Mouse (Mus musculus) C2C12 (cell line): ENCODE measurements at regions not wholly inside any gene's neighbourhood (a gene's known extent, or its start where the extent isn't known, plus 50 kb on each side); places are given as distances from the start of the nearest gene placed in this dataset.

ENCODE experiments used
- H3K27me3 ChIP-seq: one replicate; pipeline ENCODE4 v1.6.1; 2011; ENCODE audit not compliant: control insufficient read depth, insufficient read depth, insufficient read length
- H3K36me3 ChIP-seq: one replicate; pipeline ENCODE4 v1.6.1; 2011; ENCODE audit not compliant: control insufficient read depth, insufficient read depth
- H3K4me3 ChIP-seq: one replicate; pipeline ENCODE4 v1.5.1; 2011; ENCODE audit warnings: mild to moderate bottlenecking, control low read depth; ENCODE audit not compliant: poor library complexity, insufficient read depth, severe bottlenecking
- H3K79me2 ChIP-seq: one replicate; pipeline ENCODE4 v1.6.1; 2011; ENCODE audit not compliant: control insufficient read depth, insufficient read depth
- H3K79me3 ChIP-seq: one replicate; pipeline ENCODE4 v1.6.1; 2011; ENCODE audit warnings: low read depth, control low read depth
- H3ac ChIP-seq: one replicate; pipeline ENCODE3; 2011; ENCODE audit warnings: low read depth; ENCODE audit not compliant: control insufficient read depth, insufficient read length
- CEBPB ChIP-seq: IDR thresholded peaks from one replicate; pipeline ENCODE4 v1.6.1; 2011; ENCODE audit warnings: low read depth, mild to moderate bottlenecking, control low read depth, moderate library complexity
- CTCF ChIP-seq: IDR thresholded peaks from one replicate; pipeline ENCODE4 v1.5.1; 2011; ENCODE audit not compliant: control insufficient read depth, insufficient read depth, insufficient read length
- FOSL1 ChIP-seq: IDR thresholded peaks from one replicate; pipeline ENCODE4 v1.8.0; 2011; ENCODE audit warnings: mild to moderate bottlenecking, low read length; ENCODE audit not compliant: poor library complexity, insufficient read depth, severe bottlenecking
- MAX ChIP-seq: IDR thresholded peaks from one replicate; pipeline ENCODE4 v1.6.1; 2011; ENCODE audit warnings: mild to moderate bottlenecking, control low read depth
- MYOD1 ChIP-seq: IDR thresholded peaks from one replicate; pipeline ENCODE4 v1.6.1; 2011; ENCODE audit warnings: low read depth; ENCODE audit not compliant: control insufficient read depth, insufficient read length
- MYOG ChIP-seq: IDR thresholded peaks from one replicate; pipeline ENCODE4 v1.6.1; 2011; ENCODE audit not compliant: control insufficient read depth, insufficient read length; ENCODE audit errors: extremely low read depth
- USF1 ChIP-seq: IDR thresholded peaks from one replicate; pipeline ENCODE4 v1.6.1; 2011; ENCODE audit warnings: low read depth, mild to moderate bottlenecking, control low read depth, moderate library complexity

DNA sequence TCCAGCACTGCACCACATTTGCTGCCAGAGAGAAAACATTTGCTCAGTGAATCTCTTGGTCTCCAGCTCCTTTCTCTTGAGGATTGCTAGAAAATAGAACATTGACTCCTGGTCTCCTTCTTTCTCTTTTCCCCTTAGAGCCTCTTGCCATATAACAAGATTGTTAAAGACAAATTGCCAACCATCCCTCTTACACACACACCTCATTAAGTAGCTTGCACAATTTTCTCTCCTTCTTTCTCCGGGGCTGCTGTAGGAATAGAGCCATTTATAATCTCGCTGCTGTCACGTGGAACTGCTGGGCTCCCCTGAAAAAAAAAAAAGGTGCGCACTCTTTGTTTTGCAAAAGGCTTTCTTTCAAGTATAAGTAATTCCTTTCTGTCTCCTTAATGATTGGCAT is 318.6 kb upstream of the Spred2 start:
- H3K79me3 ChIP-seq, result no peaks in the 10 kb centered on the region
- no peak overlapping the region for H3K4me3 ChIP-seq
- no peaks in the 10 kb centered on the region for H3K27me3 ChIP-seq
- H3K79me2 ChIP-seq, result no peaks in the 10 kb centered on the region
- TF ChIP-seq MAX, result no peak
- TF ChIP-seq MYOG, result no peak
- no peak for TF ChIP-seq MYOD1
- no peak for TF ChIP-seq CEBPB
- TF ChIP-seq FOSL1, result no peak
- no peak overlapping the region for H3ac ChIP-seq
- no peaks in the 10 kb centered on the region for H3K36me3 ChIP-seq

DNA sequence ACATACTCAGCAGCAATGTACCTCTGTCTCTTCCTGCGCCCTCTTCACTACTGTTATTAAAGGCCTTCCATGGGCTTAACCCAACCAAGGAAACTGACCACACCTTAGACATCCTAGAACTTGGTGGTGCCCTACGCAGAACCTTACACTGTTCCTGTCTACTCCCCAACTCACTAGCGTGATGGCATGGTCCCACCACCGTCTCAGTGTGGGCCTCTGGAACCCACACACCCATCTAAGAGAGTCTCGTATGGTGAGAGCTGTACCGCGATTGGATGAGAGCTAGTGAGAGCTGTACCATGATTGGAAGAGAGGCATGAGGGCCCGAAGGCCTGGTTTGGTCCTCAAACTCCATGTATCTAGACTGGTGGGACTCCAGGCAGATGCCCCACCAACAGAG is 317.2 kb upstream of the Spred2 start:
- no peaks in the 10 kb centered on the region for H3K79me2 ChIP-seq
- H3K4me3 ChIP-seq, result no peak overlapping the region
- H3K36me3 ChIP-seq, result no peaks in the 10 kb centered on the region
- no peak overlapping the region for H3ac ChIP-seq
- H3K27me3 ChIP-seq, result no peaks in the 10 kb centered on the region
- no peaks in the 10 kb centered on the region for H3K79me3 ChIP-seq
- TF ChIP-seq MYOD1, result no peak
- no peak for TF ChIP-seq CTCF

- H3K79me2 ChIP-seq, result no peaks in the 10 kb centered on the region
- no peaks in the 10 kb centered on the region for H3K36me3 ChIP-seq
- TF ChIP-seq MYOG, result no peak
- no peak for TF ChIP-seq USF1
- TF ChIP-seq CTCF, result no peak
- no peak for TF ChIP-seq FOSL1
- no peak for TF ChIP-seq MYOD1
- TF ChIP-seq CEBPB, result no peak
- TF ChIP-seq MAX, result no peak
- H3ac ChIP-seq, result no peak overlapping the region
- no peak overlapping the region for H3K4me3 ChIP-seq
- no peaks in the 10 kb centered on the region for H3K79me3 ChIP-seq
- no peaks in the 10 kb centered on the region for H3K27me3 ChIP-seq
These were observed 316.2 kb upstream of the Spred2 start for GRCm38 (mm10) chr11:19607941-19608340.

DNA sequence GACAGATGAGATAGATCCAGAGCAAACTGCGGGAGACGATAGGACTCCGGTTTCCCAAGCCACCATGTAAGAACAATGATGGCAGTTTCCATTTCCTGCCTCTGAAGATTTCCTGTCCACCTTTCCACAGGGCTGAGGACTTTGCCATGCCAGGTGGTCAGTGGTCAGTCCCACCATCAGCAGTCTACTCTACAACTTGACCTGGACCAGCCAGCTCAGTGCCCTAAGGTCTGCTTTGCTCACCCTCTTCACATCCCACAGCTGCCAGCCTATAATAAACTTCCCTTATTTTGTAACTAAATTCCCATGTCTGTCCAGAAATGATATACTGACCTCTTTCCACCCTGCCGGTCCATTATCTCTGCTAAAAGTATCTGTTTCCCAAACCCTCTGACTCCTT is 315.7 kb upstream of the Spred2 start:
- Histone ChIP-seq H3K79me3 (no peaks in the 10 kb centered on the region), H3K36me3 (no peaks in the 10 kb centered on the region), H3K27me3 (no peaks in the 10 kb centered on the region), H3ac (no peak overlapping the region), H3K4me3 (no peak overlapping the region), H3K79me2 (no peaks in the 10 kb centered on the region)
- TF ChIP-seq MYOG, result no peak
- no peak for TF ChIP-seq CEBPB
- TF ChIP-seq CTCF, result no peak
- TF ChIP-seq USF1, result no peak
- no peak for TF ChIP-seq MAX
- no peak for TF ChIP-seq MYOD1
- no peak for TF ChIP-seq FOSL1

DNA sequence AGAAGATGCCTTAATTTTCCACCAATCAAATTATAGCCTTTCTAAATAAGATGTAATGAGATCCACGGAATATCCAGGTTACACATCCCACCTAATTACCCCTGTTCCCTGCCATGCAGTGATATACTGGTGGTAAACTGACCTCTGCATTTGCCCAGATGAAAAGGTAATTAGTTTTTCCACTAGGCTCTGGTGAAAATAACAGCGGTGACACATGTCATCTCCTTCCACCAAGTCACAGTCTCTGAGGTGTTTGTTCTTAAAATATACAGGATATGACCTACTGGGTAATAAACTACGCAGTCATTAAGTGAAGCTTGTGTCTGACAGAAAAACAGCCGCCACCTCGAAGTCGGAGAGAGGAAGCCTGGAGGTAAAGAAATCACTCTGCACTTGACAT is 313.6 kb upstream of the Spred2 start:
- TF ChIP-seq CTCF (no peak), MYOD1 (no peak), USF1 (no peak), CEBPB (no peak), FOSL1 (no peak), MAX (no peak), MYOG (no peak)
- H3K36me3 ChIP-seq, result no peaks in the 10 kb centered on the region
- H3K27me3 ChIP-seq, result no peaks in the 10 kb centered on the region
- no peak overlapping the region for H3K4me3 ChIP-seq
- H3K79me2 ChIP-seq, result no peaks in the 10 kb centered on the region
- H3ac ChIP-seq, result no peak overlapping the region
- H3K79me3 ChIP-seq, result no peaks in the 10 kb centered on the region

- Histone ChIP-seq H3K36me3 (no peaks in the 10 kb centered on the region), H3K27me3 (no peaks in the 10 kb centered on the region), H3ac (no peak overlapping the region), H3K79me3 (no peaks in the 10 kb centered on the region), H3K79me2 (no peaks in the 10 kb centered on the region), H3K4me3 (no peak overlapping the region)
- TF ChIP-seq CEBPB (no peak), USF1 (no peak), FOSL1 (no peak), MYOG (no peak), MYOD1 (no peak), MAX (no peak), CTCF (no peak)
These were observed 313.0 kb upstream of the Spred2 start for GRCm38 (mm10) chr11:19611217-19611616.
